Mouse (Mus musculus) cerebellum, postnatal 14 days (tissue): ENCODE data around the gene Copg2.

Experiments used
- DNase-seq, 2 experiments: peaks; one replicate each; pipeline ENCODE4 v3.0.0; 2021; ENCODE audit warnings: mixed read lengths in 2 of 2

Gene Copg2

GRCm38 (mm10) chr6:30896195-30896985, at the start of gene Copg2:
Gene Copg2, minus strand, starts transcription at chr6:30896794.
- DNase-seq: peak; percentile 93 to 96

GRCm38 (mm10) chr6:30939264-30939663, 42.7 kb upstream of the Copg2 start:
- DNase-seq: no peak

GRCm38 (mm10) chr6:30922821-30923220, 26.2 kb upstream of the Copg2 start:
- peak; percentile 8 to 11 for DNase-seq

DNA sequence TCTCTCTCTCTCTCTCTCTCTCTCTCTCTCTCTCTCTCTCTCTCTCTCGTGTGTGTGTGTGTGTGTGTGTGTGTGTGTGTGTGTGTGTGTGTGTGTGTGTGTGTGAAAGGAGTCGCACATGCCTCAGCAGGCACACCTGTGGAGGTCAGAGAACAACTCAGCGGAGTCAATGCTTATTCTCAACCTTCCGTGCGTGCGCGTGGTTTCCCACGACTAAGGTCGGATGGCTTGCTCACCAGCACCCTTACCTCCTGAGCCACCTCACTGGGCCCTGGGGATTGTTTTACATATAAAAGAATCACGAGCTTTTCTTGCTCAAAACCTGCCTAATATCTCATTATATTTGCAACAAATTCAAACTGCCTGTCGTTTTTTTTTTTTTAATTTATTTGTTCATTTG, 25.2 kb upstream of the Copg2 start:
- DNase-seq: peak; percentile 19 to 27

- DNase-seq: peak; percentile 47 to 63
Observed at GRCm38 (mm10) chr6:30920834-30921675, 24.5 kb upstream of the Copg2 start.

- no peak for DNase-seq
Observed at GRCm38 (mm10) chr6:30915473-30915872, 18.9 kb upstream of the Copg2 start, which contains the start of gene Tsga13. Gene Tsga13, minus strand, starts transcription at chr6:30915573.

DNA sequence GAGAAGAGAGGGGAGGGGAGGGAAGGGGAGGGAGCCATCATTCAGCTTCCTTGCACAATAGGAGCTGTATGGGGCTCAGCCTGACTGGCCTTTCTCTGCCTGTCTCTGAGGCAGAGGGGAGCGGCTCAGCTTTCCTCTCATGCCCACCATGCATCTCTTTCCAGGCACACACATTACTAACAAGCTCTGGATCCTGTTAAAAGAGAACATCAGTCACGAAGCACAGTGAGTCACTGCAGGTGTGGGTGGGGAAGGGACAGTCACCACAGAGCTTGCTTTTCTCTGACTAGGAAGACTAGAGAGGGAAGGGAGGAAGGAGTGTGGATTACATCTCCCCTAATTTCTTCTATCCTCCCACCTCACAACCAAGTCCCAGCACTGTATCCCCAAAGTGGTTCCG, 11.4 kb upstream of the Copg2 start:
- no peak for DNase-seq

DNA sequence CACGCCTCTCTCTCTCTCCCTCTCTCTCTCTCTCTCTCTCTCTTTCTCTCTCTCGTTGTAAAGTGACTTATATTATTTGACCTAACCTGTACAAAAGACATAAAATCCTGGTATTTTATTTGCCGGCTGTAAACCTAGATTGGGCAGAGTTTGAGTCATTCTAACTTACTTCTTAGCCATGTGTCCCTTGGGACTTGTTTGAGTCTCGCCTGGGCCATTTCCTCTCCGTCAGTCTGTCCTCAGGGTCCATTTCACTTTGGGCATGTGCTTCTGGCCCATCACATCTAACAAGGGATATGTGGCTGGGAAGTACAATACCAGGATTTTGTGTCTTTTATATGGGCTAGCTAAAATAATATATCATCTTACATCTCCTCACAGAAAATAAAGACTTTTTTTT, 8.3 kb upstream of the Copg2 start:
- DNase-seq: no peak

DNA sequence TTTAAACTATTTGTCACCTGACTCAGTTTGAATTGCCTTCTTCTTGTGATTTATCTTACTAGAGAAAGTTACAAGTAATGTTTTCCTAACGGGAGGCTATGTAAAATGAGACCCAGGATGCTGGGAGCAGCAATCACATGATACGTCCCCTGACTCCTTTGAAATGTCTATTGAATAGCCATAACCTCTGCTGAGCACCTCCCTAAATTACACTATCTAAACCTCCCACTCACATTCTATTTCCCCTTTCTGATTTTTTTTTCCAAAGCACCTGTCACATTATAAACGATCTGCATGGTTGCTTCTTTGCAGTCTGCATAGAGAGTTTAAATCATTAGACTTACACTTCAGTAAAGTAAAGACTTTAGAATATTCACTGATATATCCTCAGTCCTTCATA, 7.4 kb upstream of the Copg2 start:
- no peak for DNase-seq

GRCm38 (mm10) chr6:30897520-30897919, 926 bp upstream of the Copg2 start:
- DNase-seq: no peak

DNA sequence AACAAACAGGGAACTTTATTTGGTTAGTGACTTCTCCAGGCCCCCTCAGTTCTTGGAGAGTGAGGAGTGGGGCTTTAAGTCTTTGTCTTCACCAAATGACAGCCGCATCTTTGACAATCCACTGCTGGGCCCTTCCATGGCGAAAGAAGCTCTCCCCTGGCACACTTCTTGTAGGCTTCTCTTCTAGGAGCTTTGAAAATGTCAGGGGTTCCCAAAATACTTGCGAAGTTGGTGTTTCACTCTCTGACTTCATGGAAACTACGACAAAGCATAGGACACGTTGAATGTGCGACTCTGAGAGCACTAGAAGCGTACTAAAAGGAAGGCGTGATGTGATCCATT, 363 bp upstream of the Copg2 start:
- no peak for DNase-seq

GRCm38 (mm10) chr6:30895819-30896194, 787 bp downstream of the Copg2 start:
- peak in 1 of 2 experiments; percentile 44 for DNase-seq

- no peak for DNase-seq
Observed at GRCm38 (mm10) chr6:30893081-30893480, 3.5 kb downstream of the Copg2 start.

- DNase-seq: no peak
Observed at GRCm38 (mm10) chr6:30891761-30892160, 4.8 kb downstream of the Copg2 start.

GRCm38 (mm10) chr6:30884856-30885255, 11.7 kb downstream of the Copg2 start:
- DNase-seq: no peak

- peak; percentile 74 to 81 for DNase-seq
Observed at GRCm38 (mm10) chr6:30883491-30883890, 13.1 kb downstream of the Copg2 start.

DNA sequence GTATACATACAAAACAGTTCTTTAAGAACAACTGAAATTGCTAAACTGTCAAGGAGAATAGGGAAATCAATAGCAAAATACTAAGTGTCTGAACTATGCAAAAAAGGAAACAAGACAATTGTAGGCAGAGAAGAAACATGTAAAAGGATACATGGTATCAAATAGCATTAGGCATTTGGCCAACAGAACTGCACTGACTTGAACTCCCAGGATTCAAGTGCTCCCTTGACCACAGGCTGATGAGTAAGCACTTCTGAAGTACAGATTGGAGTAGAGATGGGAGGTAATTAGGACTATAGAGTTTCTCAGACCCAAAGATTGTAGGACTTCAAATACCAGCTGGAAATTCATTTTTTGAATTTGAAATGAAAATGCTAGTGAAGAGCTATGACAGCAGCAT, 19.9 kb downstream of the Copg2 start:
- DNase-seq: no peak

GRCm38 (mm10) chr6:30866501-30866900, 30.1 kb downstream of the Copg2 start:
- no peak for DNase-seq

DNA sequence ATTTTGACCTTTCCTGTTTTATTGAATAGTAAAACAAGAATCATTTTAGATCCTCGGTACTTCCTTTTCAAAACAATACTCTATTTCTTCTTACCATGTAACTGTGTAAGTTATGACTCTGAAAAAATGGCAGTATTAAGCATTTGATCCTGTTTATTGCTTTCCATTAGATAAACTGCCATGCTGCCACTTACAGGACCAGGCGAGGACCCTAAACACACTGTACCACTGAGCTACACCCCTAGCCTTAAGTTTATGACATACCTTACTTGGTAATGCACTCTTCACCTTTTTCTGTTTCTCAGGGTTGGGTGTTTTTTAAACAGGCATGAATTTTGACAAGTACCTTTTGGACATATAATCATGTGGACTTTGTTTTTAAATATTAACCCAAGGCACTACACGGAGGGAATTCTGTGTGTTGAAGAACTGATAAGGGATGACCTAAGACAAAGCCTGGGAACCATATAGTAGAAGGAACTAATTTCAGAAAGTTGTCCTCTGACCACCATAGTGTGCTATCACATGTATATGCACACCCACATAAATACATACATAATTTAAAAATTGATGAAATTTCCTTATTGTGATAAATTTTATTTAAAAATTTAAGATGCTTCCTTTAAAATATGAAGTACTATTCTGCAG, 31.4 kb downstream of the Copg2 start:
- DNase-seq: no peak

- DNase-seq: no peak
Observed at GRCm38 (mm10) chr6:30855956-30856355, 40.6 kb downstream of the Copg2 start.

GRCm38 (mm10) chr6:30855205-30855604, 41.4 kb downstream of the Copg2 start:
- no peak for DNase-seq

GRCm38 (mm10) chr6:30849818-30850217, 46.8 kb downstream of the Copg2 start:
- peak; percentile 45 to 55 for DNase-seq

- DNase-seq: no peak
Observed at GRCm38 (mm10) chr6:30832241-30832640, 64.4 kb downstream of the Copg2 start.

GRCm38 (mm10) chr6:30813626-30814025, 83.0 kb downstream of the Copg2 start:
- DNase-seq: no peak
